In genomic region chr11:66222133-66222532, GRCm38 (mm10) we compare ENCODE assay signal across 13 mouse cellular contexts. TPM values are rescaled to one million over a fixed set of nuclear protein-coding genes. Genes with fewer than 3 reads are reported as not detected.
A peak's percentile ranks its signal among the peaks of the same experiment; 100 is the strongest.
DNase-seq lines count a peak whose midpoint lies in the region; ATAC-seq and TF ChIP-seq lines count a peak whose summit lies in the region.
"Had no signal": no experiment of that assay in that cellular context is flagged by ENCODE, and none has a peak within 500 bp of the region (broad histone marks: within the 10 kb centered on the region; RNA-seq: fewer than 3 reads in every experiment).

No protein-coding gene starts in this region.

- peak; percentile 89 for ATAC-seq in hindbrain, postnatal 0 days
- ATAC-seq in hindbrain, embryonic 12.5 days (ENCODE audit: low FRiP score), result no peak

- no peaks in the 10 kb centered on the region for H3K36me3 ChIP-seq in hindbrain, postnatal 0 days (ENCODE audit: insufficient read depth, low read length)
- no peaks in the 10 kb centered on the region for H3K36me3 ChIP-seq in hindbrain, embryonic 12.5 days
- H3K36me3 ChIP-seq: kidney, embryonic 15.5 days; stomach, embryonic 15.5 days had no signal

- no peak overlapping the region for H3K4me2 ChIP-seq in hindbrain, postnatal 0 days (ENCODE audit: low read depth, low read length)
- no peak overlapping the region for H3K4me2 ChIP-seq in hindbrain, embryonic 12.5 days (replicated peaks)
- H3K4me2 ChIP-seq: heart, embryonic 11.5 days; kidney, embryonic 15.5 days; stomach, embryonic 15.5 days had no signal

- DNase-seq in hindbrain, postnatal 0 days (ENCODE audit: low spot score), result peak; percentile 79
- peak; percentile 72 to 81 for DNase-seq in cerebellum, postnatal 14 days
- DNase-seq in layer of hippocampus, postnatal 10 days (ENCODE audit: low spot score in 2 of 2), result peak; percentile 84 to 85
- peak; percentile 22 for DNase-seq in right cerebral cortex, postnatal 25 days
- DNase-seq in lung, postnatal 10 days, result no peak
- no peak for DNase-seq in gastrocnemius, adult 8-10 months (ENCODE audit: low spot score in 2 of 2)
- no peak for DNase-seq in lung, postnatal 36 days

- no peaks in the 10 kb centered on the region for H3K27me3 ChIP-seq in hindbrain, postnatal 0 days (ENCODE audit: insufficient read depth, low read length)
- H3K27me3 ChIP-seq in hindbrain, embryonic 12.5 days, result no peaks in the 10 kb centered on the region
- H3K27me3 ChIP-seq: kidney, embryonic 15.5 days; stomach, embryonic 15.5 days had no signal

- no peak overlapping the region for H3K4me3 ChIP-seq in hindbrain, postnatal 0 days (ENCODE audit: low read length)
- H3K4me3 ChIP-seq in hindbrain, embryonic 12.5 days, result no peak overlapping the region
- H3K4me3 ChIP-seq: kidney, embryonic 15.5 days; myocyte; stomach, embryonic 15.5 days had no signal

- H3K4me1 ChIP-seq in hindbrain, postnatal 0 days (ENCODE audit: insufficient read depth, low read length), result peaks cover 5% of the 10 kb centered on the region; the same call in 1 of the 2 replicates
- H3K4me1 ChIP-seq in hindbrain, embryonic 12.5 days, result no peaks in the 10 kb centered on the region
- H3K4me1 ChIP-seq: kidney, embryonic 15.5 days; stomach, embryonic 15.5 days had no signal

- H3K9me3 ChIP-seq in hindbrain, postnatal 0 days (ENCODE audit: low read length), result no peaks in the 10 kb centered on the region
- H3K9me3 ChIP-seq in hindbrain, embryonic 12.5 days (replicated peaks), result no peaks in the 10 kb centered on the region
- H3K9me3 ChIP-seq: kidney, embryonic 15.5 days; stomach, embryonic 15.5 days had no signal

- WGBS in hindbrain, postnatal 0 days, result 22% methylated on average over 1 of the region's 1 CpGs
- 93% methylated on average over 1 of the region's 1 CpGs for WGBS in hindbrain, embryonic 12.5 days

- H3K9ac ChIP-seq in hindbrain, postnatal 0 days (replicated peaks; ENCODE audit: low read length), result no peak overlapping the region
- H3K9ac ChIP-seq in hindbrain, embryonic 12.5 days, result no peak overlapping the region
- H3K9ac ChIP-seq: kidney, embryonic 15.5 days; liver, embryonic 14.5 days; stomach, embryonic 15.5 days had no signal

- H3K27ac ChIP-seq in hindbrain, postnatal 0 days, result no peak overlapping the region
- H3K27ac ChIP-seq in hindbrain, embryonic 12.5 days, result no peak overlapping the region
- H3K27ac ChIP-seq: kidney, embryonic 15.5 days; liver, embryonic 14.5 days; stomach, embryonic 15.5 days had no signal

- TF ChIP-seq CTCF in hindbrain, postnatal 0 days (IDR thresholded peaks at IDR 0.05; ENCODE audit: low read depth), result no peak

RNA-seq across cellular contexts. Expression of gene Dnah9, which starts 53.8 kb away (rescaled TPM):
- 3.5 and 6.7 TPM in 2 replicates for total RNA-seq in hindbrain, postnatal 0 days (2014; rRNA removed)
- 2.1 and 2.7 TPM in 2 replicates for polyA plus RNA-seq in hindbrain, postnatal 0 days (2015; fragmentation: Nextera tagmentation; extraction: Ambion mirVana)
- polyA plus RNA-seq in hindbrain, embryonic 12.5 days (2016; fragmentation: Nextera tagmentation; extraction: Ambion mirVana), result 2.7 and 3.0 TPM in 2 replicates
- 10 to 100 TPM; 13.5 to 13.9 TPM for total RNA-seq in layer of hippocampus, postnatal 10 days (2021)
- total RNA-seq in gastrocnemius, adult 8-10 months (2022), result under 1 TPM in 1 of 4 experiments, not detected in 3; 0.12 TPM
- polyA plus RNA-seq: liver, embryonic 14.5 days; myocyte had no signal

Comparison
In these comparisons a context has a peak if more than half of its experiments do, and no peak if none do; other contexts are left out.
1. DNase-seq: peak in hindbrain, postnatal 0 days (single experiment), cerebellum, postnatal 14 days (2 of 2), layer of hippocampus, postnatal 10 days (2 of 2) and right cerebral cortex, postnatal 25 days (single experiment); none in lung, postnatal 10 days (single experiment), gastrocnemius, adult 8-10 months (0 of 2) and lung, postnatal 36 days (single experiment).